Mouse (Mus musculus) midbrain, embryonic 16.5 days (tissue): Measurements from ENCODE around the gene Pms2. TPM values are rescaled to one million over a fixed set of nuclear protein-coding genes. Genes with fewer than 3 reads are reported as not detected.

ENCODE experiments used
- ATAC-seq: fragments of 200-750 bp; cut with Nextera tagmentation; 2 replicates; pipeline ENCODE4 v1.8.0; 2017; ENCODE audit warnings: moderate TSS enrichment
- H3K27ac ChIP-seq: fragments of 300-500 bp; sonication (generic); 2 replicates; pipeline ENCODE4 v1.5.1; 2014; ENCODE audit warnings: mild to moderate bottlenecking, low read length, mixed read lengths
- H3K27me3 ChIP-seq: fragments of 300-500 bp; sonication (generic); 2 replicates; pipeline ENCODE4 v1.6.1; 2014; ENCODE audit warnings: low read depth, low read length, mixed read lengths; ENCODE audit not compliant: control insufficient read depth, insufficient read depth
- H3K36me3 ChIP-seq: fragments of 300-500 bp; sonication (generic); 2 replicates; pipeline ENCODE4 v1.6.1; 2014; ENCODE audit warnings: mild to moderate bottlenecking, low read length, moderate library complexity, mixed read lengths; ENCODE audit not compliant: control insufficient read depth, insufficient read depth
- H3K4me1 ChIP-seq: fragments of 300-500 bp; sonication (generic); 2 replicates; pipeline ENCODE4 v1.6.1; 2014; ENCODE audit warnings: mild to moderate bottlenecking, low read length, mixed read lengths; ENCODE audit not compliant: control insufficient read depth, insufficient read depth
- H3K4me2 ChIP-seq: fragments of 300-500 bp; sonication (generic); 2 replicates; pipeline ENCODE4 v1.6.1; 2014; ENCODE audit warnings: mild to moderate bottlenecking, low read length, mixed read lengths
- H3K4me3 ChIP-seq: fragments of 300-500 bp; sonication (generic); 2 replicates; pipeline ENCODE4 v1.5.1; 2014; ENCODE audit warnings: low read depth, mild to moderate bottlenecking, low read length, moderate library complexity, mixed read lengths
- H3K9ac ChIP-seq: fragments of 300-500 bp; sonication (generic); 2 replicates; pipeline ENCODE4 v1.6.1; 2014; ENCODE audit warnings: low read depth, low read length, mixed read lengths
- H3K9me3 ChIP-seq: fragments of 300-500 bp; sonication (generic); replicated peaks from 2 replicates; pipeline ENCODE4 v1.6.1; 2014; ENCODE audit warnings: mild to moderate bottlenecking, low read length, mixed read lengths; ENCODE audit not compliant: control insufficient read depth, poor library complexity, severe bottlenecking
- WGBS: fragments of 180-500 bp; shearing (Covaris S2); extraction: QIAGEN DNeasy Blood & Tissue Kit; methylation state at CpG from one replicate; pipeline ENCODE4 v1.1.7; 2014; 5-methylcytosine and 5-hydroxymethylcytosine counted together
- polyA plus RNA-seq: library from polyadenylated mRNA; unstranded; fragments of >200 nt; fragmentation: Nextera tagmentation; extraction: Ambion mirVana; gene quantifications from 2 replicates; pipeline ENCODE4 v1.2.1, GENCODE M21; 2015

Gene Pms2
- polyA plus RNA-seq, 1 experiment from 2014 or later: 29.1 TPM

DNA sequence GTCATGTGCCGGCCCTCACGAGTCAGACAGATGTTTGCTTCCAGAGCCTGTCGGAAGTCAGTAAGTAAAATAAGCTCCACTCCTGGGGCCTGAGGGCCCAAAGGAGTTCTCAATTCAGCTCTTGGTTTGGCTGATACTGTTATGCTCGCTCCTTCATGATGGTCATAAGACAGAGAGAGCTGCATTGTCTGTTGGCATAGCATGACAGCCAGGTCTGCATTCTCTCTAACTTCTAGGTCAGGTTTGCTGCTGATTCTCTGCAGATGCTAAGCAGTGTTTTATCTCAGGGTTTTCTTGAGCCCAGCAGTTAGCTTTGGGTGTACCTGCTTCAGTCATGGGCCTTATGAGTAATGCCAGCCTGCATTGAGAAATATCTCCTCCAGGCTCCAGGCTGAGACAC, 19.5 kb downstream of the Pms2 start:
- Histone ChIP-seq H3K9ac (no peak overlapping the region), H3K4me3 (no peak overlapping the region), H3K27me3 (no peaks in the 10 kb centered on the region), H3K36me3 (peaks cover 30% of the 10 kb centered on the region), H3K4me2 (no peak overlapping the region), H3K4me1 (0 out of 2 replicates have a peak, but pooled peaks cover 2% of the 10 kb centered on the region), H3K9me3 (no peaks in the 10 kb centered on the region), H3K27ac (no peak overlapping the region)
- no peak for ATAC-seq
- 94% methylated on average over 4 of the region's 4 CpGs for WGBS

DNA sequence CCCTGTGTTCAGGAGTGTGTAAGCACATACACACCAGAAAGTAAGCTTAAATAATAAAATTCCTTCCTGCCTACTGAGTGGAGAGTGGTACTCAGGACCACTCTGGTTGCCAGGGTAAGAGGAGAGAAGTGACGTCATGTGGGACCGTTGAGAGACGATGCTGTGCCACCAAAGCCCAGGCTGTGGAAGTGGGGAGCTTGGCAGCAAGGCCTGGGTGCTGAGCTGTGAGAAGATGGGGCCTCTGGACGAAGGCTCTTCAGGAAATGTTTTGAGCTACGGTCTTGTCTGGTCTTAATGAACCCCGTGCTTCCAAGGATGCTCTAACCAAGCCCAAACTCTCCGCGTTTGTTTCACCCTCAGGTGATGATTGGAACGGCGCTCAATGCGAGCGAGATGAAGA, 20.9 kb downstream of the Pms2 start:
- Histone ChIP-seq H3K4me3 (no peak overlapping the region), H3K9ac (no peak overlapping the region), H3K9me3 (no peaks in the 10 kb centered on the region), H3K27ac (no peak overlapping the region), H3K36me3 (peaks cover 19% of the 10 kb centered on the region), H3K27me3 (no peaks in the 10 kb centered on the region), H3K4me1 (0 out of 2 replicates have a peak, but pooled peaks cover 2% of the 10 kb centered on the region), H3K4me2 (no peak overlapping the region)
- no peak for ATAC-seq
- 96% methylated on average over 12 of the region's 12 CpGs for WGBS

- H3K4me1 ChIP-seq: 0 out of 2 replicates have a peak, but pooled peaks cover 2% of the 10 kb centered on the region
- no peaks in the 10 kb centered on the region for H3K9me3 ChIP-seq
- no peak for ATAC-seq
- 88% methylated on average over 6 of the region's 6 CpGs for WGBS
- H3K4me3 ChIP-seq: no peak overlapping the region
- H3K9ac ChIP-seq: no peak overlapping the region
- no peak overlapping the region for H3K4me2 ChIP-seq
- H3K27me3 ChIP-seq: no peaks in the 10 kb centered on the region
- no peak overlapping the region for H3K27ac ChIP-seq
- peaks cover 12% of the 10 kb centered on the region for H3K36me3 ChIP-seq
These were observed 22.3 kb downstream of the Pms2 start for GRCm38 (mm10) chr5:143931863-143932580.

- 0 out of 2 replicates have a peak within 1 kb of the TSS, but pooled peaks have one; percentile 5 for H3K4me3 ChIP-seq
- peaks cover 12% of the 10 kb centered on the region for H3K36me3 ChIP-seq
- no peaks in the 10 kb centered on the region for H3K9me3 ChIP-seq
- WGBS: 13% methylated on average over 8 of the region's 8 CpGs
- H3K27ac ChIP-seq: no peak within 1 kb of the TSS
- no peak within 1 kb of the TSS for H3K9ac ChIP-seq
- peak within 1 kb of the TSS; percentile 31 for H3K4me2 ChIP-seq
- H3K4me1 ChIP-seq: 0 out of 2 replicates have a peak, but pooled peaks cover 2% of the 10 kb centered on the region
- no peak for ATAC-seq
- no peaks in the 10 kb centered on the region for H3K27me3 ChIP-seq
These were observed 23.1 kb downstream of the Pms2 start, which contains the start of gene Rsph10b for GRCm38 (mm10) chr5:143932831-143933230. Gene Rsph10b (plus strand): TSS chr5:143933035.

GRCm38 (mm10) chr5:143933414-143933813, 23.6 kb downstream of the Pms2 start:
- Histone ChIP-seq H3K4me2 (no peak overlapping the region), H3K27ac (no peak overlapping the region), H3K9me3 (no peaks in the 10 kb centered on the region), H3K4me1 (0 out of 2 replicates have a peak, but pooled peaks cover 2% of the 10 kb centered on the region), H3K36me3 (peaks cover 8% of the 10 kb centered on the region), H3K4me3 (no peak overlapping the region), H3K27me3 (no peaks in the 10 kb centered on the region), H3K9ac (no peak overlapping the region)
- ATAC-seq: no peak
- WGBS: 77% methylated on average over 11 of the region's 11 CpGs

- Histone ChIP-seq H3K27me3 (no peaks in the 10 kb centered on the region), H3K4me2 (no peak overlapping the region), H3K27ac (no peak overlapping the region), H3K9me3 (no peaks in the 10 kb centered on the region), H3K4me3 (no peak overlapping the region), H3K36me3 (peaks cover 6% of the 10 kb centered on the region), H3K4me1 (0 out of 2 replicates have a peak, but pooled peaks cover 2% of the 10 kb centered on the region), H3K9ac (no peak overlapping the region)
- no peak for ATAC-seq
- 88% methylated on average over 1 of the region's 1 CpGs for WGBS
These were observed 24.1 kb downstream of the Pms2 start for GRCm38 (mm10) chr5:143933875-143934274.

DNA sequence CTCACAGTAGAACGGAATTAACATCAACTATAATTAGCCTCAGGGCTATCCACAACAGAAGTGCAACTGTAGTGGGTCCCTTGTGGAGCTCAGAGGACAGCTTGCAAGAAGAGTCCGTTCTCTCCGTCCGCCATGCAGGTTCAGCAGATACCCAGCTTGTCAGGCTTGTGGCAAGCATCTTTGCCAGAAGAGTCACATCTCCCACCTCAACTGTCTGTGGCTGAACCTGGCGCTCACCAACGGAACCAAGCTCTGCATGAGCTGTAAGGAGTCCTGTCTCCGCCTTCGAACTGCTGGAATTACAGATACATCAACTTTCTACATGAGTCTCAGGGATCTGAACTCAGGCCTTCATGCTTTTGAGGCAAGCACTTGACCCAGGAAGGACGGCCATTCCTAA, 26.4 kb downstream of the Pms2 start:
- Histone ChIP-seq H3K4me2 (no peak overlapping the region), H3K4me1 (0 out of 2 replicates have a peak, but pooled peaks cover 2% of the 10 kb centered on the region), H3K27me3 (no peaks in the 10 kb centered on the region), H3K9me3 (no peaks in the 10 kb centered on the region), H3K9ac (no peak overlapping the region), H3K27ac (no peak overlapping the region), H3K36me3 (no peaks in the 10 kb centered on the region), H3K4me3 (no peak overlapping the region)
- WGBS: 88% methylated on average over 9 of the region's 9 CpGs
- ATAC-seq: no peak

DNA sequence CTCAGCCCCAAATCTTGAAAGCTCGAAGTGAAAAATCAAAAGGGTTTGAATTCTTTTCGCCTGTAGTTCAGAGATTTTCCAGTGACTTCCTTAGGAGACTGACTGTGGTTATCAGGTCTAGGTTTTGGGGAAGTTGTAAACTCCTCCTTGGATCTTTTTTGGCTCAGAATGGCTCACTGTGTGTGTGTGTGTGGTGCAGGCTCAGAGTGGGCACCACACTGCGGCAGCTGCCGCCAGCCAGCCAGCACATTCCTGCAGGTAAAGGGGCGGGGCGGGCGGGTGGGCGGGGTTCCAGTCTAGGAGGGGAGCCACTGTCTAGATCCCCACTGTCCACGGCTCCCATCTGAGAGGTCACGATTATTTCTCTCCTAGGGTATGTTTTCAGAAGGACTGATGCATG, 31.8 kb downstream of the Pms2 start:
- Histone ChIP-seq H3K4me3 (no peak overlapping the region), H3K9me3 (0 out of 2 replicates have a peak, but pooled peaks cover 3% of the 10 kb centered on the region), H3K27ac (no peak overlapping the region), H3K9ac (no peak overlapping the region), H3K36me3 (no peaks in the 10 kb centered on the region), H3K4me2 (no peak overlapping the region), H3K27me3 (no peaks in the 10 kb centered on the region), H3K4me1 (no peaks in the 10 kb centered on the region)
- no peak for ATAC-seq
- WGBS: 23% methylated on average over 10 of the region's 10 CpGs
